ENCODE assay signal across 11 mouse cellular contexts in the genomic region with DNA sequence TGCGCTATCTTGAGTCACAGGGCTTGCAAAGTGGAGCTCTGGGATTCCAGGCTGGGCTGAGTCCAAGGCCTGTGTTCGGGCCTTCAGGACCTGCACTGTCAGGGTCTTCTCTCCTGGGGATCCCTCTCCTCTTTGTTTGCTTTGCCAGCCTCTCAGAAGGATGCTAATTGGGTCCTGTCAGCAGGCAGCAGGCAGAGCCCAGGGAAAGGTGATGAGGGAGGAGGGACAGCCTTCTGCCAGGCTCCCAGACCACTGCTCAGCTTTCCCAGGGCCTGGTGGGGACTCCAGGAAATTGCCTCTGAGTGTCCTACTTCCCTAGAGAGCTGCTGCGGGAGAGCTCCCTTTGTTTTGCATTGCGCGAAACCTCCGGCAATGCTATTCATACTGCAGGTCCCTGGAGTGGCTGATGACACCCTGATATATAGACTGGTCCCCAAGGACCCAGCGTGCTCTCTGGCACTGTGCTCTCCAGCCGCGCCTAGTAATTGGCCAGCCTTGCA.
A peak's percentile ranks its signal among the peaks of the same experiment; 100 is the strongest.
DNase-seq lines count a peak whose midpoint lies in the region; ATAC-seq lines count a peak whose summit lies in the region.
"Had no signal": no experiment of that assay in that cellular context is flagged by ENCODE, and none has a peak within 500 bp of the region (broad histone marks: within the 10 kb centered on the region; RNA-seq: fewer than 3 reads in every experiment).

No protein-coding gene starts in this region.

- H3K4me1 ChIP-seq in forebrain, embryonic 11.5 days (replicated peaks; ENCODE audit: control insufficient read depth, insufficient read depth, low read length), result peaks cover 17% of the 10 kb centered on the region
- H3K4me1 ChIP-seq in limb, embryonic 13.5 days, result peaks cover 49% of the 10 kb centered on the region

- H3K27me3 ChIP-seq in forebrain, embryonic 11.5 days (ENCODE audit: control insufficient read depth, insufficient read depth, low read length), result peaks cover 2% of the 10 kb centered on the region; the same call in 1 of the 2 replicates
- H3K27me3 ChIP-seq in limb, embryonic 13.5 days, result peaks cover 34% of the 10 kb centered on the region

- H3K36me3 ChIP-seq in forebrain, embryonic 11.5 days (ENCODE audit: control insufficient read depth, insufficient read depth, low read length), result no peaks in the 10 kb centered on the region
- H3K36me3 ChIP-seq in limb, embryonic 13.5 days, result no peaks in the 10 kb centered on the region

- peak overlapping the region; percentile 21 for H3K9ac ChIP-seq in forebrain, embryonic 11.5 days (ENCODE audit: low read length)
- H3K9ac ChIP-seq in limb, embryonic 13.5 days, result no peak overlapping the region
- H3K9ac ChIP-seq: liver, embryonic 14.5 days had no signal

- no peaks in the 10 kb centered on the region for H3K9me3 ChIP-seq in forebrain, embryonic 11.5 days (ENCODE audit: control insufficient read depth, low read length)
- H3K9me3 ChIP-seq in limb, embryonic 13.5 days, result no peaks in the 10 kb centered on the region

- ATAC-seq in forebrain, embryonic 11.5 days (replicated peaks; ENCODE audit: low FRiP score), result peak; percentile 55; the same call in 1 of the 2 replicates
- ATAC-seq in limb, embryonic 13.5 days (ENCODE audit: low FRiP score, low read depth), result no peak
- no peak for ATAC-seq in monocyte, adult 5-6 weeks (replicated peaks; ENCODE audit: insufficient number of reproducible peaks, low FRiP score, low TSS enrichment, poor library complexity, severe bottlenecking)

- no peak overlapping the region for H3K27ac ChIP-seq in forebrain, embryonic 11.5 days (ENCODE audit: low read depth, low read length)
- H3K27ac ChIP-seq in limb, embryonic 13.5 days, result no peak overlapping the region
- H3K27ac ChIP-seq: gastrocnemius, adult 2 months; liver, embryonic 14.5 days had no signal

- intact Hi-C loops in gastrocnemius, postnatal 36 days (cut with DNase I), result no loop called here

- peak; percentile 93 for DNase-seq in heart, adult 11 months
- DNase-seq in heart, postnatal 4 days, result no peak
- DNase-seq in 3T3-L1 (ENCODE audit: low read depth, low spot score), result peak; percentile 31
- peak; percentile 65 for DNase-seq in forebrain, embryonic 11.5 days (ENCODE audit: low spot score)
- DNase-seq in gastrocnemius, postnatal 36 days, result no peak
- no peak for DNase-seq in layer of hippocampus, postnatal 25 days (ENCODE audit: extremely low spot score in 1 of 2, low spot score in 1 of 2)
- DNase-seq: gastrocnemius, adult 2 months; kidney, postnatal 36 days had no signal

- H3K4me2 ChIP-seq in forebrain, embryonic 11.5 days (ENCODE audit: low read depth, low read length, severe bottlenecking), result no peak overlapping the region
- peak overlapping the region; percentile 49; the same call in 1 of the 2 replicates for H3K4me2 ChIP-seq in limb, embryonic 13.5 days (replicated peaks)

- no peak overlapping the region for H3K4me3 ChIP-seq in forebrain, embryonic 11.5 days (ENCODE audit: low read depth, low read length)
- H3K4me3 ChIP-seq in limb, embryonic 13.5 days, result no peak overlapping the region

- WGBS in forebrain, embryonic 11.5 days, result 20% methylated on average over 9 of the region's 9 CpGs
- WGBS in limb, embryonic 13.5 days, result 24% methylated on average over 9 of the region's 9 CpGs

Comparison
In these comparisons a context has a peak if more than half of its experiments do, and no peak if none do; other contexts are left out.
1. DNase-seq: peak in heart, adult 11 months (single experiment), 3T3-L1 (single experiment) and forebrain, embryonic 11.5 days (single experiment); none in heart, postnatal 4 days (single experiment), gastrocnemius, postnatal 36 days (0 of 2) and layer of hippocampus, postnatal 25 days (0 of 2).